Mouse (Mus musculus) neural tube, embryonic 14.5 days (tissue): ENCODE data around the gene Wsb2. TPM values are rescaled to one million over a fixed set of nuclear protein-coding genes. Genes with fewer than 3 reads are reported as not detected.
"Not testable (repeated sequence)": the region's sequence is repeated elsewhere in the genome, so short reads cannot be mapped to it uniquely, and the experiment has no call there.

Experiments used
- ATAC-seq: fragments of 200-750 bp; cut with Nextera tagmentation; 2 replicates; pipeline ENCODE4 v1.8.0; 2017; ENCODE audit warnings: low read depth, mild to moderate bottlenecking, moderate TSS enrichment, moderate library complexity
- H3K27ac ChIP-seq: fragments of 300-500 bp; sonication (generic); 2 replicates; pipeline ENCODE4 v1.5.1; 2014; ENCODE audit warnings: low read depth, mild to moderate bottlenecking, control low read depth, low read length, moderate library complexity, mixed read lengths
- H3K27me3 ChIP-seq: fragments of 300-500 bp; sonication (generic); 2 replicates; pipeline ENCODE4 v1.6.1; 2014; ENCODE audit warnings: low read length; ENCODE audit not compliant: control insufficient read depth, insufficient read depth
- H3K36me3 ChIP-seq: fragments of 300-500 bp; sonication (generic); 2 replicates; pipeline ENCODE4 v1.6.1; 2014; ENCODE audit warnings: low read length, mixed read lengths; ENCODE audit not compliant: control insufficient read depth, insufficient read depth
- H3K4me1 ChIP-seq: fragments of 300-500 bp; sonication (generic); 2 replicates; pipeline ENCODE4 v1.6.1; 2014; ENCODE audit warnings: low read length; ENCODE audit not compliant: control insufficient read depth, insufficient read depth
- H3K4me2 ChIP-seq: fragments of 300-500 bp; sonication (generic); 2 replicates; pipeline ENCODE4 v1.6.1; 2014; ENCODE audit warnings: mild to moderate bottlenecking, low read depth, low read length, control low read depth
- H3K4me3 ChIP-seq: fragments of 300-500 bp; sonication (generic); 2 replicates; pipeline ENCODE4 v1.5.1; 2014; ENCODE audit warnings: low read depth, low read length, control low read depth, mixed read lengths
- H3K9ac ChIP-seq: fragments of 300-500 bp; sonication (generic); replicated peaks from 2 replicates; pipeline ENCODE4 v1.6.1; 2014; ENCODE audit warnings: low read depth, mild to moderate bottlenecking, control low read depth, low read length, mixed read lengths
- H3K9me3 ChIP-seq: fragments of 300-500 bp; sonication (generic); 2 replicates; pipeline ENCODE4 v1.6.1; 2016; ENCODE audit warnings: low read length; ENCODE audit not compliant: control insufficient read depth
- WGBS: fragments of 180-500 bp; shearing (Covaris S2); extraction: QIAGEN DNeasy Blood & Tissue Kit; methylation state at CpG from one replicate; pipeline ENCODE4 v1.1.7; 2014; 5-methylcytosine and 5-hydroxymethylcytosine counted together
- polyA plus RNA-seq: library from polyadenylated mRNA; unstranded; fragments of >200 nt; fragmentation: Nextera tagmentation; extraction: Ambion mirVana; gene quantifications from 2 replicates; pipeline ENCODE4 v1.2.1, GENCODE M21; 2014

Wsb2 gene
- polyA plus RNA-seq, 1 experiment from 2014 or later: 293 TPM

- peak; percentile 96 for ATAC-seq
- peak within 1 kb of the TSS; percentile 79 for H3K4me2 ChIP-seq
- H3K9ac ChIP-seq: peak within 1 kb of the TSS; percentile 84
- H3K27me3 ChIP-seq: no peaks in the 10 kb centered on the region
- under 1% methylated on average over 25 of the region's 44 CpGs for WGBS
- H3K36me3 ChIP-seq: peaks cover 14% of the 10 kb centered on the region; the same call in 1 of the 2 replicates
- H3K4me1 ChIP-seq: peaks cover 4% of the 10 kb centered on the region
- peak within 1 kb of the TSS; percentile 74 for H3K4me3 ChIP-seq
- peak within 1 kb of the TSS; percentile 55 for H3K27ac ChIP-seq
- no peaks in the 10 kb centered on the region for H3K9me3 ChIP-seq
Observed at GRCm38 (mm10) chr5:117388877-117389276, 31.8 kb downstream of the Wsb2 start, which contains the start of gene Rfc5. Gene Rfc5, minus strand, starts transcription at chr5:117389047.

GRCm38 (mm10) chr5:117390895-117391294 lies 33.8 kb downstream of the Wsb2 start:
- no peak for ATAC-seq
- no peaks in the 10 kb centered on the region for H3K27me3 ChIP-seq
- WGBS: 88% methylated on average over 1 of the region's 1 CpGs
- peaks cover 4% of the 10 kb centered on the region for H3K4me1 ChIP-seq
- H3K36me3 ChIP-seq: no peaks in the 10 kb centered on the region
- no peak overlapping the region for H3K4me3 ChIP-seq
- H3K9ac ChIP-seq: no peak overlapping the region
- H3K27ac ChIP-seq: no peak overlapping the region
- H3K9me3 ChIP-seq: no peaks in the 10 kb centered on the region
- no peak overlapping the region for H3K4me2 ChIP-seq

- H3K9me3 ChIP-seq: no peaks in the 10 kb centered on the region
- H3K27ac ChIP-seq: no peak overlapping the region
- no peak for ATAC-seq
- 91% methylated on average over 5 of the region's 5 CpGs for WGBS
- no peaks in the 10 kb centered on the region for H3K36me3 ChIP-seq
- H3K4me1 ChIP-seq: no peaks in the 10 kb centered on the region
- H3K4me2 ChIP-seq: no peak overlapping the region
- no peak overlapping the region for H3K9ac ChIP-seq
- H3K4me3 ChIP-seq: no peak overlapping the region
- H3K27me3 ChIP-seq: no peaks in the 10 kb centered on the region
Observed at GRCm38 (mm10) chr5:117395834-117396233, 38.7 kb downstream of the Wsb2 start.

GRCm38 (mm10) chr5:117396596-117397014 lies 39.5 kb downstream of the Wsb2 start:
- Histone ChIP-seq H3K4me1 (no peaks in the 10 kb centered on the region), H3K27ac (no peak overlapping the region), H3K27me3 (no peaks in the 10 kb centered on the region), H3K9me3 (no peaks in the 10 kb centered on the region), H3K4me2 (no peak overlapping the region), H3K36me3 (no peaks in the 10 kb centered on the region), H3K4me3 (no peak overlapping the region), H3K9ac (no peak overlapping the region)
- WGBS: 58% methylated on average over 6 of the region's 6 CpGs
- no peak for ATAC-seq

- Histone ChIP-seq H3K4me2 (no peak overlapping the region), H3K27ac (no peak overlapping the region), H3K4me1 (no peaks in the 10 kb centered on the region), H3K4me3 (no peak overlapping the region), H3K36me3 (no peaks in the 10 kb centered on the region), H3K27me3 (no peaks in the 10 kb centered on the region), H3K9ac (no peak overlapping the region), H3K9me3 (no peaks in the 10 kb centered on the region)
- 87% methylated on average over 6 of the region's 6 CpGs for WGBS
- ATAC-seq: no peak
Observed at GRCm38 (mm10) chr5:117397371-117397770, 40.3 kb downstream of the Wsb2 start.

GRCm38 (mm10) chr5:117398007-117398550 lies 41.0 kb downstream of the Wsb2 start:
- Histone ChIP-seq H3K36me3 (no peaks in the 10 kb centered on the region), H3K9ac (no peak overlapping the region), H3K27ac (no peak overlapping the region), H3K4me3 (no peak overlapping the region), H3K4me1 (no peaks in the 10 kb centered on the region), H3K9me3 (no peaks in the 10 kb centered on the region), H3K4me2 (no peak overlapping the region), H3K27me3 (no peaks in the 10 kb centered on the region)
- ATAC-seq: no peak
- 27% methylated on average over 4 of the region's 5 CpGs for WGBS

- Histone ChIP-seq H3K27me3 (no peaks in the 10 kb centered on the region), H3K4me1 (no peaks in the 10 kb centered on the region), H3K36me3 (no peaks in the 10 kb centered on the region), H3K4me3 (no peak overlapping the region), H3K4me2 (no peak overlapping the region), H3K9me3 (no peaks in the 10 kb centered on the region), H3K27ac (no peak overlapping the region), H3K9ac (no peak overlapping the region)
- 71% methylated on average over 8 of the region's 9 CpGs for WGBS
- ATAC-seq: no peak
Observed at GRCm38 (mm10) chr5:117399281-117399680, 42.2 kb downstream of the Wsb2 start.

- Histone ChIP-seq H3K9ac (no peak overlapping the region), H3K36me3 (no peaks in the 10 kb centered on the region), H3K4me3 (no peak overlapping the region), H3K4me2 (no peak overlapping the region), H3K27ac (no peak overlapping the region), H3K27me3 (no peaks in the 10 kb centered on the region), H3K4me1 (no peaks in the 10 kb centered on the region), H3K9me3 (no peaks in the 10 kb centered on the region)
- ATAC-seq: no peak
- 92% methylated on average over 8 of the region's 8 CpGs for WGBS
Observed at GRCm38 (mm10) chr5:117403609-117404008, 46.5 kb downstream of the Wsb2 start.

- H3K36me3 ChIP-seq, ATAC-seq, H3K4me3 ChIP-seq, H3K9ac ChIP-seq, H3K27me3 ChIP-seq, H3K9me3 ChIP-seq, H3K4me1 ChIP-seq, H3K4me2 ChIP-seq, H3K27ac ChIP-seq: not testable (repeated sequence)
- WGBS: 93% methylated on average over 2 of the region's 2 CpGs
Observed at GRCm38 (mm10) chr5:117404671-117405070, 47.6 kb downstream of the Wsb2 start.
